Mouse (Mus musculus): Measurements from ENCODE around the gene Ralgps2.

- TF ChIP-seq POLR2A (IDR thresholded peaks at IDR 0.05; ENCODE audit: control insufficient read depth in 1 of 2, insufficient read depth in 1 of 2, low read depth in 1 of 2, low read length in 2 of 2, poor library complexity in 1 of 2) (no peak), TAL1 (IDR thresholded peaks at IDR 0.05; ENCODE audit: low read length) (no peak), RAD21 (IDR thresholded peaks at IDR 0.05; ENCODE audit: low read depth, low read length) (no peak), UBTF (IDR thresholded peaks at IDR 0.05; ENCODE audit: borderline replicate concordance, insufficient read depth, low read depth, low read length) (no peak), ZKSCAN1 (IDR thresholded peaks at IDR 0.05; ENCODE audit: low read depth, low read length) (no peak), ZMIZ1 (IDR thresholded peaks at IDR 0.05; ENCODE audit: low read depth, low read length) (no peak), NELFE (IDR thresholded peaks at IDR 0.05; ENCODE audit: low read depth, low read length) (no peak), TBP (IDR thresholded peaks at IDR 0.05; ENCODE audit: low read depth, low read length) (no peak), JUND (IDR thresholded peaks at IDR 0.05; ENCODE audit: low read depth, low read length) (no peak), EP300 (IDR thresholded peaks at IDR 0.05; ENCODE audit: low read depth in 1 of 2, low read length in 2 of 2) (no peak), CTCF (IDR thresholded peaks at IDR 0.05 in 2 of 3, conservative IDR thresholded peaks at IDR 0.05 in 1 of 3; ENCODE audit: control insufficient read depth in 1 of 3, insufficient read depth in 1 of 3, low read depth in 2 of 3, low read length in 3 of 3, poor library complexity in 1 of 3, severe bottlenecking in 1 of 3) (no peak), MAX (IDR thresholded peaks at IDR 0.05; ENCODE audit: low read length) (no peak)
Observed at GRCm38 (mm10) chr1:156801276-156801675, 138.2 kb downstream of the Ralgps2 start.
